Mouse (Mus musculus) kidney, postnatal 14 days (tissue): ENCODE results near the gene Erich6.
A peak's percentile ranks its signal among the peaks of the same experiment; 100 is the strongest.

Experiments
- DNase-seq: peaks from one replicate; pipeline ENCODE4 v3.0.0; 2022; ENCODE audit warnings: mixed read lengths

Gene Erich6

GRCm38 (mm10) chr3:58636406-58637295 lies at the start of gene Erich6:
Gene Erich6, minus strand, starts transcription at chr3:58637207.
- DNase-seq, result peak; percentile 50

- peak; percentile 37 for DNase-seq
Observed at GRCm38 (mm10) chr3:58686206-58686921, 49.4 kb upstream of the Erich6 start.

- DNase-seq, result no peak
Observed at GRCm38 (mm10) chr3:58685396-58685795, 48.4 kb upstream of the Erich6 start.

GRCm38 (mm10) chr3:58683346-58683745 lies 46.3 kb upstream of the Erich6 start:
- DNase-seq, result no peak

- no peak for DNase-seq
Observed at GRCm38 (mm10) chr3:58682336-58682735, 45.3 kb upstream of the Erich6 start.

GRCm38 (mm10) chr3:58681831-58682230 lies 44.8 kb upstream of the Erich6 start:
- DNase-seq, result no peak

GRCm38 (mm10) chr3:58680943-58681637 lies 44.1 kb upstream of the Erich6 start:
- no peak for DNase-seq

- DNase-seq, result peak; percentile 36
Observed at GRCm38 (mm10) chr3:58679996-58680395, 43.0 kb upstream of the Erich6 start.

- no peak for DNase-seq
Observed at GRCm38 (mm10) chr3:58678905-58679304, 41.9 kb upstream of the Erich6 start.

GRCm38 (mm10) chr3:58678384-58678783 lies 41.4 kb upstream of the Erich6 start:
- DNase-seq, result peak; percentile 77

GRCm38 (mm10) chr3:58677615-58678014 lies 40.6 kb upstream of the Erich6 start:
- no peak for DNase-seq

- no peak for DNase-seq
Observed at GRCm38 (mm10) chr3:58673295-58673694, 36.3 kb upstream of the Erich6 start.

GRCm38 (mm10) chr3:58672481-58673183 lies 35.6 kb upstream of the Erich6 start:
- no peak for DNase-seq

GRCm38 (mm10) chr3:58671616-58672250 lies 34.7 kb upstream of the Erich6 start:
- DNase-seq, result no peak

- DNase-seq, result no peak
Observed at GRCm38 (mm10) chr3:58663970-58664369, 27.0 kb upstream of the Erich6 start.

GRCm38 (mm10) chr3:58660636-58661035 lies 23.6 kb upstream of the Erich6 start:
- DNase-seq, result no peak

GRCm38 (mm10) chr3:58657356-58657755 lies 20.3 kb upstream of the Erich6 start:
- peak; percentile 43 for DNase-seq

GRCm38 (mm10) chr3:58655362-58656130 lies 18.5 kb upstream of the Erich6 start:
- peak; percentile 75 for DNase-seq

- peak; percentile 50 for DNase-seq
Observed at GRCm38 (mm10) chr3:58653907-58654306, 16.9 kb upstream of the Erich6 start.

GRCm38 (mm10) chr3:58650328-58650727 lies 13.3 kb upstream of the Erich6 start:
- DNase-seq, result no peak

- DNase-seq, result peak; percentile 10
Observed at GRCm38 (mm10) chr3:58647179-58647578, 10.2 kb upstream of the Erich6 start.
